Mouse (Mus musculus): Measurements from ENCODE around the gene Lrp6.

DNA sequence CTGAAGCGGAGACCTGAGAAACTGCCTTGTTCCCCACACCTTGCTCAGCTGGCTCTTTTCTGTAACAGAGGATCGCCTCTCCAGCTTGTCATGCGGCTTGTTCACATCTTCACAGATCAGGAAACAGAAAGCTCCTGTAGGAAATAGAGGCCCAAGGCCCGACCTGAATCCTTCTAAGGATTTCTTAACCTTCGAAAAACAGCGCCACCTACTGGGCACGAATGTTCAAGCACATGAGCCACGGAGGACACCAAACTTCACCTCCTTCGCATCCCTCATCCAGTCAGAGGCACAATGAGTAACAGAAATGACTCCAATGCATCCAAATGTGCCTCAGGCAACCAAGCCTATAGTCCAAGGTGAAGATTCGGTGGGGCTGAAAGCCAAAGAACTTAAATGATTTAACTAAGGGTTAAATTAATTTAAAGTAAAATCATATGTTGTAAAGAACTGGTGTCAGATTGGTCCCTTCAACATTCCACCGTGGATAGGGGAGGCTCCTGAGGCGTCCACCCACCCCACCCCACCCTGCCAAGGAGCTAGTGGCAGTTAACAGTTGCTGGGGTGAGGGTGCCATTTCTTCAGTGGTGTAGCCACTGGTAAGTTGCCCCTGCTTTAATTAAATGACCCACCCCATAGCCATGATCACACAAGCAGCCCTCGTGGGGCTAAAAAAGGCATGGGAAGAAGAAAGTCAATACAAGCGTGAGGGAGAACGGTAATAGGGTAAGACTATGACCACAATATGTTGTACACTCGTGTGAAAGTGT, 163.7 kb downstream of the Lrp6 start:
- TF ChIP-seq POLR2A (IDR thresholded peaks at IDR 0.05; ENCODE audit: insufficient read length, low read depth) (no peak), E2F4 (IDR thresholded peaks at IDR 0.05; ENCODE audit: insufficient read depth) (no peak), USF1 (IDR thresholded peaks at IDR 0.05; ENCODE audit: low read depth) (no peak)

Measured in myocyte (in vitro differentiated cells).